Mouse (Mus musculus): ENCODE measurements around the gene Samd1.

Samd1 gene

DNA sequence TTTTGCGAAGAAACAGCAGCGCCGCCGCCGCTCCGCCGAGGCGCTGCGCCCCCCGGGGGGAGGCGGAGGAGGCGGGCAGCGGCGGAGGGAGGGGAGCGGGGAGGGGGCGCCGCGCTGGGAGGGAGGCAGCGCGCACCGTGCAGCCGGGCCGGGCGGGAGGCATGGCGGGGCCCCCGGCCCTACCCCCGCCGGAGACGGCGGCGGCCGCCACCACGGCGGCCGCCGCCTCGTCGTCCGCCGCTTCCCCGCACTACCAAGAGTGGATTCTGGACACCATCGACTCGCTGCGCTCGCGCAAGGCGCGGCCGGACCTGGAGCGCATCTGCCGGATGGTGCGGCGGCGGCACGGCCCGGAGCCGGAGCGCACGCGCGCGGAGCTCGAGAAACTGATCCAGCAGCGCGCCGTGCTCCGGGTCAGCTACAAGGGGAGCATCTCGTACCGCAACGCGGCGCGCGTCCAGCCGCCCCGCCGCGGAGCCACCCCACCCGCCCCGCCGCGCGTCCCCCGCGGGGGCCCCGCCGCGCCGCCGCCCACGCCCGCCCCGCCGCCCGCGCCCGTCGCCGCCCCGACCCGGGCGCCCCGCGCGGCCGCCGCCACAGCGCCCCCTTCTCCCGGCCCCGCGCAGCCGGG lies at the start of gene Samd1:
TSS of gene Samd1 (plus strand) at position 162 of the 631 bp plus-strand sequence.
- peak; percentile 74 for DNase-seq (ENCODE audit: low read depth, low spot score)

DNA sequence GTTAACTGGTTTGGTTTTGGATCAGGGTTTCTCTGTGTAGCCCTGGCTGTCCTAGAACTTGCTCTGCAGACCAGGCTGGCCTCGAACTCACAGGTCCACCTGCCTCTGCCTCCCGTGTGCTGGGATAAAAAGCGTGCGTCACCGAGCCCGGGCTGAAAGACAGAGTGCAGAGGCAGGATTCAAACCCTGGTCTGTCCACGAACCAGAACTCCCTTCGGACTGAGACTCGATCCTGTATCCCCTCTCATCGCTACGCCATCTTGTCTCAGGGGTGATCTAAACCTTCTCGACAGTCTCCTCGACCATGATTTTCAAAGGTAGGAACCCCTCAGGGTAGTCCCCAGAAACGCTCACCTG lies 42.7 kb upstream of the Samd1 start:
- DNase-seq (ENCODE audit: low read depth, low spot score) = no peak

GRCm38 (mm10) chr8:83955106-83955957 lies 42.1 kb upstream of the Samd1 start, which contains the start of the genes Gm10644 and Asf1b:
TSS of gene Gm10644 (minus strand) at chr8:83955205.
TSS of gene Asf1b (plus strand) at chr8:83955507.
- peak; percentile 99 for DNase-seq (ENCODE audit: low read depth, low spot score)

- no peak for DNase-seq (ENCODE audit: low read depth, low spot score)
Observed at GRCm38 (mm10) chr8:83955958-83956218, 41.6 kb upstream of the Samd1 start.

- peak; percentile 69 for DNase-seq (ENCODE audit: low read depth, low spot score)
Observed at GRCm38 (mm10) chr8:83956789-83957188, 40.7 kb upstream of the Samd1 start.

GRCm38 (mm10) chr8:83964015-83964765 lies 33.3 kb upstream of the Samd1 start:
- no peak for DNase-seq (ENCODE audit: low read depth, low spot score)

GRCm38 (mm10) chr8:83967701-83968100 lies 29.8 kb upstream of the Samd1 start:
- no peak for DNase-seq (ENCODE audit: low read depth, low spot score)

- DNase-seq (ENCODE audit: low read depth, low spot score) = no peak
Observed at GRCm38 (mm10) chr8:83971121-83971520, 26.4 kb upstream of the Samd1 start.

DNA sequence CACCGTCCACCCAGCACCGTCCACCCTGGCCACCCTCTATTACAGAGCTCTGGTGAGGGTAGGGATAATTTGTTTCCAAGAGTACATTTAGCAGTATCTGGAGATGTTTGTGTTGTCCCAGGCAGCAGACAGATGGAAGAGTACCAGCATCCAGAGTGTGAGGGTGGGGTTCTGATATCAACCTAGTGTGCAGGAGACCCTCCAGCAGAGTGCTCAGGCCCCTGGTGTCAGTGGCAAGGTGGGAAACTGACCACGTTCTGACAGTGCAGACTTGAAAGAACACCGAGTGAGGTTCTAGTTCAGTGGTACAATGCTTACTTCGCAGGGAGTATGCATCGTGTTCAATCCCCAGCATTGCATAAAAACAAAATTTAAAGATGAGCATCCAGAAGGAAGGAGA lies 25.8 kb upstream of the Samd1 start:
- DNase-seq (ENCODE audit: low read depth, low spot score) = peak; percentile 11

DNA sequence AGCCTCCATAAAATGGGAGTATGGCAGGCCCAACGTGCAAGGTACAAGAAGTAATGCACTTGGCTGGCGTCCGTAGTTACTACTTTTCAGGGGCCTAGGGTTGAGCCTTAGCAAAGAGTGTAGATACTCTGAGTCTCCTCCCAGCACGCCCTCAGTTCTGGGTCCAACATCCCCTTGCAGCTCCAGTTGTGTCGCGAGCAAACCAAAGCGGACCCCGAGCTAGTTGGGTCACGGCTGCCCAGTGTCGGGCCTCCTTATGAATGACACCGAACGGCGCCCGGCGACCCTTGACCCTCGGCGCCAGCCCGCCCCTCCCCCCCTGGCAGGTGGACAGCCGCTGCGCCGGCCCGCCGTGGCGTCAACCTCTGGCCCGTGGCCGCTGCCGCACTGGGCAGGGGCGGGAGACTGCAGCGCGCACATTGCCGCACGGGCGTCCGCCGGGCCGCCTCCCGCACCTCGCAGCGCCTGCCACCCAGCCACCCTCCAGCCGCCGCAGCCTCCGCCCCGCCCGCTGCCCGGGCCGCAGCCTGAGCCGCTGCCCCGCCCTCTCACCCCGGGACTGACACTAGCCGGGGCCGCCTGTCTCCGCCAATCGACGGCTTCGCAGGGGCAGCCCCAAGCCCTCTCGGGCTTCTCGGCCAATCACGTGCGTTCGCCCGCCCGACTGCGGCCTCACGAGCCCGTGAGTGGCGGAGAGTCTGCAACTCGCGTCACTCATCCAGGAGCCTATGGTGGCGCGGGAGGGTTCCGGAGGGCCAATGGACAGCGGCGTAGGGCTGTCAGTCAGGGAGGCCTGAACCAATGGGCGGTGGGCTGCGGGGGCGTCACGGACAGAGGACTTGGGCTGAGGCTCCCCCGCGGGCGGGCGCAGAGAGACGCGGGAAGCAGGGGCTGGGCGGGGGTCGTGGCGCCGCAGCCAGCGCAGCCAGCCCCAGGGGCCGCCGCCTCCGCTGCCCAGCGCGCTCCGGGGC lies 25.0 kb upstream of the Samd1 start, which contains the start of gene Prkaca:
TSS of gene Prkaca (plus strand) at position 844 of the 971 bp plus-strand sequence.
- peak; percentile 98 for DNase-seq (ENCODE audit: low read depth, low spot score)

GRCm38 (mm10) chr8:83973161-83974031 lies 24.1 kb upstream of the Samd1 start:
- DNase-seq (ENCODE audit: low read depth, low spot score) = peak; percentile 51

DNA sequence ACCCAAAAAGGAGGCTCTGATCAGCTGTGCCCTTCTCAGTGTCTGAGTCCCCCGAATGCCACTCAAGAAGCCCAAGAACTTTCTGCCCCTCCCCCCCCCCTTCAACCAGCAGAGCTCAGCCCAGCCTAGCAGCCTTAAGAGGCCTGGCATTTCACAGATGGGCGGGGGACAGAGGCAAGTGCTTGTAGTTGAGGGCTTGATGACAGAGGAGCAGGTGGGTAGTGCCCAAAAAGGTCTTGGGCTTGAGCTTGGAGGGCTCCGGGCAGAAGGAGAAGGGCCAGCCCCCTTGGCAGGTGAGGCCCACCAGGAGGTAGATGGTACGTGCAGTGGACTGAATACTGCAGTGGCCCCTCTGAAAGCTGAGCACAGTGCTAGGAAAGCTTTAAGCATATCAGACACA lies 23.0 kb upstream of the Samd1 start:
- no peak for DNase-seq (ENCODE audit: low read depth, low spot score)

DNA sequence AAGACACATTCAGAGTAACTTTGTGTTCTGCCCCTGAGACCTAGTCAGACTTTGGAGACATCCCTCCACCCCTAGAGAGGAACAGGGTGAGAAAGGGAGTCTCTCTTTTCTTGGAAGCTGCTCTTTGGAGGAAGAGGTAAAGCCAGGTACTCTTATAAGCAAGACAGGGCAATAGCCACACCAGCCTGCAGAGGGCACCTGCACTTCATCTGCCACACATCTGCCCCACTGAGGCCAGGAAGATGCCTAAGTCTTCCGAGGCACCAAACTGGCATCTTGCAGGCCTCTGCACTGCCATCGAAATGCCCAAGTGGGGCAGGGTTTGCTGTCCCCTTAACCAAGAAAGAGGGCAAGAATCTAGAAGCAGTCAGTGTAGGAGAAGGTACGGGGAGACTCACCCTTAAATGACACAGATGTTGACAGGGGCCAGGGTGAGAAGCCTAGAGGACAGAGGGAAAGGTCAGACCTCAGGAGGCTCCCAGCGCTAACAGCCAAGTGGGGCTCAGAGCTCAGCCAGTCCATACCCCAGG lies 21.3 kb upstream of the Samd1 start:
- peak; percentile 77 for DNase-seq (ENCODE audit: low read depth, low spot score)

DNA sequence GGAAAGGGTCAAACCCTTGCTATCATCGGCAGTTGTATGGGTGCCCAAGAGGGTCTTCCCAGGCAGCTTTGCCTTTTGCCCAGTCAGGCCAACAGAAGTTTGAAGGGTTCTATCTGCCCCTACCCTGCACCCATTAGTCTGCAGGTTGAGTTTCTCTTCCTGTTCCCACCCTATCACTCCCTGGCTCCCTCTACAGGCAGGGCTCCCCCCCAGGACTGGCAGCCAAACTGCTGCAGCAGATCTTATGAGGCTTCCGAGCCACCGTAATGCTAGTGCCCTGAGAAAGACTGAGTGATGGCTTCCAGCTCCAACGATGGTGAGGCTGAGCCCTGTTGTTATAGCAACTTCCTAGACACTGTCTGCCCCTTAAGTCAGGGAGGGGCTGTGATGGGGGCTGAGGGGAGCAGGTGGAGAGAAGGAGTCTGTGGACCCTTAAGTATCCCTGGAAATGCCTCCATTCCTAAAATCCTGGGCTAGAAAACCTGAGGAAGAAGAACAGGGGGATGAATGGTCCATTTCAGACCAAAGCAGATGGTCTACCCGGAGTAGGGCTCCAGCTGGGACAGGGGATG lies 20.6 kb upstream of the Samd1 start:
- DNase-seq (ENCODE audit: low read depth, low spot score) = peak; percentile 46

- DNase-seq (ENCODE audit: low read depth, low spot score) = no peak
Observed at GRCm38 (mm10) chr8:83977646-83978045, 19.8 kb upstream of the Samd1 start.

DNA sequence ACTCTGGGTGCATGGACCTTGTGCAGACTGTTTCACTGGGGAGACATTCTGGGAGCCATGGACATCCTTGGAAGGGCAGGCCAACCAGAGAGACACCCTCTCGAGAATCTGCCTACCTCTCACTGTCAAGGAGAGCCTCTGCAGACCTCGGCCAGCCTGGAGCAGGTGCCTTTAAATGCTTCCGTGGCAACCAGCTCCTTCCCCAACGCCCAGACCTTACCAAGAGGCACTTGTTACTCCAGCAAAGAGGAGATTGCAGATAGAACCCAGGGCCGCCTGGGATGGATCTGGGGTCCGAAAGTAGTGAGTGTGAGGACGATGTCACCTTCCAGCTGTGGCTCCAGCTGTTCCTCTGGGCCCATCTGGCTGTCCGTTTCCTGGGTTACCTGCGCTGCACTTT lies 19.3 kb upstream of the Samd1 start:
- no peak for DNase-seq (ENCODE audit: low read depth, low spot score)

DNA sequence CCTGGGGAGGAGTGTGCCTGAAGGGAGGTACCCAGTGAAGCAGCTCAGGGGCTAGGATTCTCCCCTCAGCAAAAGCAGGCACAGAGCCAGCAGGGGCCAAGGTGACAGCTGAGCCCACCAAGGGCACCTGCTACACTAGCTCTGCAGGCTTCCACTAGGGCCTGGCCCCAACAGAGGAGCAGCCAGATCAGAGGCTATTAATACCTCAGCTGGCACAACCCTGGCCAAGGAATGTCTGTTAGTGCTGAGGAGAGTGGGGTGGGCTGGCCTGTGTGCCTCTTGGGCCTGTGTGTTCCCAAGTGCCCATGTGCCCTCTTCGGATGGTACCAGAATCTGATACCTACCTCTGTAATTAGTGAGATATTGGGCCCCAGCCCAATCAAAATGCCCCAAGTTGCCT lies 17.2 kb upstream of the Samd1 start:
- DNase-seq (ENCODE audit: low read depth, low spot score) = no peak

GRCm38 (mm10) chr8:83980845-83981244 lies 16.6 kb upstream of the Samd1 start:
- no peak for DNase-seq (ENCODE audit: low read depth, low spot score)

DNA sequence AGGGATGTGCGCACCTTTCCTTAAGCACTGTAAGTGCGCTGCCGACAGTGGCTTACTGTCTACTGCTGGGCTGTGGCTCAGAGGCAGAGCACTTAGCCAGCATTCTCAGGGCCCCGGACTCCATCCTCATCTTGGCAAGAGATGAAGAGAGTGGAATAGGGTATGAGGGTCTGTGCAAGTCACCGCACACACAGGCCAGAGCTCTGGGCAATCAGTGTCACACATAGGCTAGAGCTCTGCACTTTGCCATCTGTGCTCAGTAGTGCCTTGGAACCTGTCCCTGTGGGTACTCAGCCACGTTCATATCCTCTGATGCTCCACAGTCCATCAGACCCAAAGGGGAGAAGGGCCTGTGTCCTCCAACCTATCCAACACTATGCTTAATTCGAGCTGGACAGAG lies 15.9 kb upstream of the Samd1 start:
- DNase-seq (ENCODE audit: low read depth, low spot score) = no peak

- no peak for DNase-seq (ENCODE audit: low read depth, low spot score)
Observed at GRCm38 (mm10) chr8:83982449-83982848, 15.0 kb upstream of the Samd1 start.
